Mouse (Mus musculus) urinary bladder, adult 2 months (tissue): ENCODE results near the gene Wapl. TPM values are rescaled to one million over a fixed set of nuclear protein-coding genes. Genes with fewer than 3 reads are reported as not detected.

Source experiments
- DNase-seq: peaks from one replicate; pipeline ENCODE4 v3.0.0; 2022; ENCODE audit warnings: low spot score
- polyA plus RNA-seq: library from polyadenylated mRNA; depleted of rRNA; stranded (reverse); fragments of >200 nt; gene quantifications from 2 replicates; pipeline ENCODE4 v1.2.3, GENCODE M21; 2012

The Wapl gene
- polyA plus RNA-seq, 1 experiment: 27.8 TPM

- no peak for DNase-seq
These were observed 20.2 kb downstream of the Wapl start for GRCm38 (mm10) chr14:34693970-34694369.

DNA sequence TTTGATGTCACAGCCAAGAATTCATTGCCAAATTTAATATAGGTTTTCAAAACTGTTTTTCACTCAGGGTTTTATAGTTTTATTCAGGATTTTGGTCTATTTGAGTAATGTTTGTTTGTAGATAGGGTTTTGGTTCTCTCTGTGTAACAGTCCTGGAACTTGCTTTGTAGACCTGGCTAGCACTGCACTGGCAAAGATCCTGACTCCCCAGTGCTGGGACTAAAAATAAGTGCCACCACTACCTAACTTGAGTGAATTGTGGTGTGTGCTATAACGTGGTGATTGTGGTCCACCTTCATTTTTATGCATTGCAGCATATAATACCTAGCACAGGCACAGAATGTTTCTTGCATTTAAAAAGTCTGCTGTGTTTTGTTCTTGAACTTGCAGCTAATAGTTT, 23.6 kb downstream of the Wapl start:
- DNase-seq: no peak

DNA sequence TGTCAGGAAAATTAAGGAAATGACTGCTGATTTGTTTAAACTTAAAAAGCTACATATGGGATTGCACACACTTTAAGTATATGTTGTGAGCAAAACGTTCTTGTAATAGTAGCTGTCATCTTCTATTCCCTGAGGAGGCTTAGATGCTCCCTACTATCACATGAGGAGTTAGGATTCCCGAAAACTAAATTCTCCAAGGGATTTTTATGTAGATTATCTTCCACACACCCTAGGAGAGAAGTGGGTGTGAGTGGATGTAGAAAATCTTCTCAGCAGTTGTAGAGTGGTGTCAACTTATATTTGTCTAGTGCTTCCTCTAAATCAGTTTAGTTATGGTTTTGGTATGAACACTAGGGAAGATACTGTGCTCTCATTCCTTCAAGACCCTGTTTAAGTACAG, 36.5 kb downstream of the Wapl start:
- DNase-seq: no peak

DNA sequence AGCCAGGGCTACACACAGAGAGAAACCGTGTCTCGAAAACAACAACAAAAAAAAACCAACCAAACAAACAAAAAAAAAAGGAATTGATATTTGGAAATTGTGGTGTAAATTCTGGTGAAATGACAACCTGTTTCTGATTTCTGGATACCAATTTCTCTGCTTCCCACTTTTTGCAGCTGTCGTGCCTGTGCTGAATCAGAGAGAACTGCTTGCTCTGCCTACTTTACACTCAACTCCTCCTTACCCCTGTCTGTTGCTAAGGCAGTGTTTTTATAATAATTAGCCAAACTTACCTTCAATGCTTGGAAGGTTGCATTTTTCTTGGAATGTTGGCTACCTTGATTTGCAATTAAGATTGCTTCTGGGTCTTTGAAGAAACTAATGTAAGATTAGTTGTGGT, 38.3 kb downstream of the Wapl start:
- DNase-seq: no peak

DNA sequence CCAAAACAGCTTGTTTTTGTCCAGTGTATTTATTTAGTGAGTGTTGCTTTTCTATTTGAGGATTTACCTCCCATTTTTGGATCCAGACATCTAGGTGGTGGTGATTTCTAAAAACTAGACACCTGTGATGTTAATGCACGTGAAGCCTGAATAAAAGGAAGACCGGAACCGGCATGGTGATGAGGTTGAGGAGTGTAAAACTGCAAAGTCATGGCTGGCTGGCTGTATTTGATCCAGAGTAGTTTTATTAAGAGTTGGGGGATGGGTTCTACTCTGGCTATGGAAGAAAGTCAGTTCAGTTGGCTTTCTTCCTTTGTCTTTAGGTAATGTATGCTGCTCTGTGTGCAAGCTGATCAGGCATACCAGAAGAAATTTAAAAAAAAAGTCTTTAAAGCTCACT, 39.1 kb downstream of the Wapl start:
- no peak for DNase-seq

DNA sequence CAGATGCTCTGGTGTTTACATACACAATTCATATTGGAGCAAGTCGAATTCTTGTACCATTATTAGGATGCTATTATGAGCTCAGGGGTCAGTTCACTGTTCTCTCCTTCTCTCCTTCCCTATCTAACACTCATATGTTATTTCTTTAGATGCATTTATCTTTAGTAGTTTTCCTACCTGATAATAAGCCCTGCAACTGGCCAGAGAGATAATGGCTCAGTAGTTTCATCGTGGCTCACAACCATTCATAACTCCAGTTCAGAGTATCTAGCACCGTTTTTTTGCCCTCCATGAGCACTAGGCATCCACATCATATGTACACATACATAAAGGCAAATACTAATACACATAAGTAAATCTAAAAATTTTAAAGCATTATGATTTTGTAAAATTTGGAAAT, 44.4 kb downstream of the Wapl start:
- no peak for DNase-seq

DNA sequence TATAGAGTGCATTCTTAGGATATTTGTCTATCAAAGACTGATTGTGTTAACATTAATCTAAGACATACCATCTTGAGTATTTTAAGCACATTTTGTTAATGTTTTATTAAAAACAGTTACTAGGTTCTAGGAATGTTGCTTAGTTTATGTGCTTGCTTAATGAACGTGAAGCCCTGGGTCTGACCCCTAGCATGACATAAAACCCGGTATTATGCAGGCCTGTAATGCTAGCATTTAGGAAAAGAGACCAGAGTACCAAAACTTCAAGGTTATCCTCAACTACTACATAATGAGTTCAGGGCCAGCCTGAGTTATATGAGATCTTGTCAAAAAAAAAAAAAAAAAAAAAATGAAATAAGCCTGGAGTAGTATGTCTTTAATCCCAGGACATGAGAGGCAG, 54.0 kb downstream of the Wapl start:
- no peak for DNase-seq

DNA sequence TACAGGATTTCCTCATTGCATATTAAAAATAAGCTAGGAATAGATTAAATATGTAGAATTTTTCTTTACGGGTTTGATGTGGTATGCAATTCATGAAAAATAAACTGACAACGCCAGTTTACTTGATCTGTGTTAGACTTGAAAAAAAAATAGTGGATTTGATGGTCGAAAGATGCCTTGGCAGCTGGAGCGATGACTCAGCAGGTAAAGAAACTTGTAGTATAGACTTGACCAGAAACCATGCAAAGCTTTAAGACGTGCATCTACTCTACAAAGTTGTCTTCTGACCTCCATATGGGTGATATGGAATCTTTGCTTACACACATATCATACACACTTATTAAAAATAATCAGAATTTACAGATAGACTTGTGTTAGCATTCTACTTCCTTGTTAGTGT, 61.7 kb downstream of the Wapl start:
- no peak for DNase-seq

GRCm38 (mm10) chr14:34745401-34745800, 71.7 kb downstream of the Wapl start:
- DNase-seq: no peak

DNA sequence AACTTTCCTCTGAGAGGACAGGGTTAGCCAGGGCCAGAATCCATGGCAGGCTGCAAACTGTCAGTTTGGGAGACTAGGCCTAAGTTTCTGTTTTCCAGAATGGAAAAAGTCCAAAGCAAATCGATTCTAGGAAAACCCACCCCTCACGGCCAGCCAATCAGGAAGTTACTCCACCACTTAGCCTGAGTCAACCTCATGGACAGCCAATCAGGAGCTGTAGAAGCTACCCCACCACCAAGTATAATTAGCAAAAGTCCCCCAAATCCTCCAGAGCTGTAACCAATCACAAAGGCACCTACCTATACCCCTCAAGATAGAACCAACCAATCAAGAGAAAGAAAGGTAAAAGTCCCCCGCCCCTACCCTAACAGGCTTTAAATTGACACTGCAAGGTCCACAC, 82.0 kb downstream of the Wapl start:
- no peak for DNase-seq

DNA sequence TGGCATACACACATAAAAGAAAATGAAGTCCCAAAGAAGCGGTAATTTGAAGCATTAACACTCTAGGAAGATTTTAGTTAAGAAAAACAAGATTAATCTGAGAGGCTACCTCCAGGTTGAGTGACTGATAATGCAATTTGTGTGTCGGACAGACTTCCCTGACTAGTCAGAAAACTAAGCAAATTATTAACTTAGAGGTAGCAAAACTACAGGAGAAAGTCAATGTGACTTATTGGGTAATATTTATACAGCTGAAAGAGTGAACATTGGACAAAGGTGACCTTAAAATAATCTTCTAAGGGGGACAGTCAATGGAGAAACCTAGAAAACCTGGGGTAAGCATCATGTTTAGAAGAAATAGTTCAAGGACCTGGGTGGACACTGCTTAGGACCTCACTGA, 86.2 kb downstream of the Wapl start:
- no peak for DNase-seq

GRCm38 (mm10) chr14:34761082-34761959, 87.6 kb downstream of the Wapl start:
- DNase-seq: no peak

DNA sequence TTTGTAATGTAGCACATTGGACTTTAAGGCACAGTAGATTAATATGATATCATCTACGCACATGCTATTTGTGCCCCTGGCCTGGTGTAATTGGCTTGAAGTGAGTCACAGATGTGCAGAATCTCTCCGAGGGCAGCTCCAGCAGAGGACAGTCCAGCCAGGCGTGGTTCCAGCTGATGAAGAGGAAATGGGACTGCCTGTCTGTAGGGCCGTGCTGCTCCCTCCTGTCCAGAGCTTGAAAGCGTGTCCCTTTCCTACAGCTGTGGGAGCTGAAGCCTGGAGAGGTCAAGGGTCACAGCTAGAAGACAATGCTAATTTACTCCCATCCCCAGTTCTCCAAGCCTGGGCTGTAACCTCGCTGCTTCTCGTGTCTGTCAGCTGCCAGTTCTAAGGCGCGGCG, 89.0 kb downstream of the Wapl start:
- no peak for DNase-seq

DNA sequence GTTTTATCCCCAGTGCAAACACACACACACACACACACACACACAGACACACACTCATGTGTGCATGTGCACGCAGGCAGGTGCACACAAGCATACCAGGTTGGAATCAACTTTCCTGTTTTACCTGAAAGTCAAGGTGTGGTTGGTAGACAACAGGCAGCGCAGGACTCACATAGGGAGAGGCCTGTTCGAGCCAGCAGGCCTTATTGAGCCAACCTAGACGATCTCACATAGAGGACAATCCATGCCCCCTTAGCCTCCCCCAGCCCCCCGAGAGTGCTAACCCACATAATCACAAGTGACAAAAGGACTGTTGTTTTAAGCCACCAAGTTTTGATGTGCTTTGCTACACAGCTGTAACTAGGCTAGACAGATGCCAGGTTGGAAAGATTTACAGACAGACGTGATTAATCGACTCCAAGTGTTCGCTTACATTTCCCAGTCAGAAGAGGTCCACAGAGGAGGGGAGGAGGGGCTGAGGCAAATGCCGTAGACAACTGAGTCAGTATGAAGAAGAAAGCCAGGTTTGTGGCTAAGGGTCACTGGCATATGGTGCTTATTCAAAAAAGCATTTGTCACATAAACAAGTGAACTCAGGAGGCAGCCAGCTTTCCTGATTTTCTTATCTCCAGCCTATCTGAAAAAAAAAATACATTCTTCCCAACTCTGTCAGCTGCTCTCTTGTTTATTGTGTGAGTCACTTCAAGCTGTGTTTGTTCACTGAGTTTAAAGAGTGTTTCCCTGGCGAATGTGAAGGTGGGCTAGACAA, 90.2 kb downstream of the Wapl start:
- no peak for DNase-seq

DNA sequence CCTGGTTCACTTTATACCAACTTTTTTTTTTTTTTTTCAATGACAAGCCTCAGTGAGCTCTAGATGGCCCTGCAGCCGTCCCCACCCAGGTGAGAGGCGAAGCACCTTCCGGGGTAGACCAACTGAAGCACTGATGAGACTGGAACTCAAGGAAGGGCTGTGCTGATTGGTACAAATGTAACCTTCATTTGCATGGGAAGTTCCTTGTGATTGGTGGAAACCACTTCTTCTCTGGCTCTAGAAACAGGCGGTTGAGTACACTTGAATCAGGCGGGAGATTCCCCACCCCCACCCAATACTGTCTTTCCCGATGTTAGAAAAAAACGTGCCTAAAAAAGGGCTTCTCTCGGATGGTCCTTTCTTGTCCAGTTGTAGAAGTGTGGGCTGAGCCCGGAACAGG, 91.2 kb downstream of the Wapl start:
- no peak for DNase-seq

- DNase-seq: no peak
These were observed 91.7 kb downstream of the Wapl start for GRCm38 (mm10) chr14:34765380-34765779.

- DNase-seq: no peak
These were observed 92.5 kb downstream of the Wapl start for GRCm38 (mm10) chr14:34766181-34766580.

DNA sequence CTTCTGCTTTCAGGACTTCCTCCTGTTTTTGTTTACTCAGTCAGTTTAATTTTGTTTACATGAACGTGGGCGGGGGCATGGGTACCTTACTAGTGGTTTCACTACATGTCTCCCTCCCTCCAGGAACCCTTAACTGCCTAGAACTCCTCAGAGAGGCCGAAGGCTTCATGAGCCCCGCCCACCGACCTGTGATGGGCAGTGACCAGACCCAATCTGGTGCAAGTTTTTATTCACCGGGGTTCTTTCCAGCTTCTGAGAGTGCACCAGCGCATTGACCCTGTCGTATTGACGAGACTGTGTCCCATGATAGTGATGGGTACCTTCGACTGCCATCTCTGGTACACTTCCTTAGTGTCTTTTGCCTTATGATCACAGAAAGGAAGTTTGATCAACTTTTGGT, 94.6 kb downstream of the Wapl start:
- peak; percentile 50 for DNase-seq

DNA sequence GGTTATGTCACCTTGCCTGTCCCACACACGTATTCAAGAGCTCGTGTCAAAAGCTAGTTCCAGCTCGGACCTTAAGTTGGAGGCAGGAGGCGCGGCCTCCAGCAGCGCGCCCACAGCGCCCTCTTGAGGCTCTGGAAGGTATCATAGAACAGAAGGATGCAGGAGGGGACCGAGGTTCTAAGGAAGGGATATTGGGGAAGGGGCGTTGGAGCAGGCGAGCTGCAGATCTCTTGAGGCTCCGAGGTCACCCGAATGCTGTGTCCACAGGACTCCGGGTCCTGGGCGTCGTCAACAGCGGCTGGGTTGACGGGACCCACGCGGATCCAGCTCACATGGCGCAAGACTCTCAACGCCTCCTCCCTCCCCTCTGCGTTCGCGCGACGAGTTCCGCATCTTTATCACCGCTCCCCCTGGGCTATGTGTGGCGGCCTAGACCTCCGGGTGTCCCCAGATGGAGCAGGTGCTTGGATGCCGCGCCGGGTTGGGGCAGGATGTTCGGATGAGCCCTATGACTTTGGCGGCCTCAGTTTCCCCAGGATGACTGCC, 95.4 kb downstream of the Wapl start:
- DNase-seq: peak; percentile 45

GRCm38 (mm10) chr14:34769567-34770158, 95.9 kb downstream of the Wapl start:
- no peak for DNase-seq

GRCm38 (mm10) chr14:34770467-34770866, 96.7 kb downstream of the Wapl start:
- no peak for DNase-seq

DNA sequence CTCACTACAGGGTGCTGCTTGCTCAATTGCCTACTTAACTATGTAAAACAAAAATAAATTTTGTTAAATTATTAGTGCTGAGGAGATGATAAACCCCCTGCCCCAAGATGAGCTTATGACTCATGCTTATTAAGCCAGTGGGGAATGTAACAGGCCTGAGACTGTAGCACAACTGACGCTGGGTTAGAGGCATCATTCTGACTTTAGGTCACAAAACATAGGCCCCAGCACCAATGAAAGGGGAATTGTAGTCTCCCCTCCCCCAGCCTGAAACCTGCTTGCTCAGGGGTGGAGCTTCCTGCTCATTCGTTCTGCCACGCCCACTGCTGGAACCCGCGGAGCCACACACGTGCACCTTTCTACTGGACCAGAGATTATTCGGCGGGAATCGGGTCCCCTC, 97.9 kb downstream of the Wapl start:
- DNase-seq: no peak

DNA sequence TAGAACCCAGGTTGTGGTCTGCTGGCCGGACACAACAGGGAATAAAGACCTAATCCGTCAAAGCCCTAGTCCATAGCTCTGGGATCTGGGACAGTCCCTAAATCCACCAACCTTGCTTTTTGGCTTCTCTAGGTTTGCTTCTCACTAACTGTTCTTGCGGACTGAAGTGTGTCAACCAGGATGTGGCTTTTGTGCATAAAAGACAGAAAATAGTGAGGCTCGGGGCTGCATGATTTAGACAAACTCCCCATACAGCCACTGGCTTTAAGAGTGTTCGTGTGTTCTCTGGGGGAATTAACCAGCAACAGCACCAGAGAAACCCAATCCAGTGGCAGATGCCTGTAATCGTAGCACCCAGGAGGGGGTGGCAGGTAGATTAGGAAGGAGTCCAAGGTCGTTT, 98.4 kb downstream of the Wapl start:
- no peak for DNase-seq
